Comparison of ENCODE assay signal across 19 mouse cellular contexts in genomic region chr1:137262121-137262525, GRCm38 (mm10).
DNase-seq lines count a peak whose midpoint lies in the region; ATAC-seq lines count a peak whose summit lies in the region.
"Had no signal": no experiment of that assay in that cellular context is flagged by ENCODE, and none has a peak within 500 bp of the region (broad histone marks: within the 10 kb centered on the region; RNA-seq: fewer than 3 reads in every experiment).

No protein-coding gene starts in this region.

- H3K27me3 ChIP-seq in forebrain, embryonic 11.5 days (ENCODE audit: control insufficient read depth, insufficient read depth, low read length): no peaks in the 10 kb centered on the region
- H3K27me3 ChIP-seq in forebrain, embryonic 10.5 days (ENCODE audit: poor library complexity, severe bottlenecking): no peaks in the 10 kb centered on the region
- no peaks in the 10 kb centered on the region for H3K27me3 ChIP-seq in forebrain, embryonic 15.5 days
- H3K27me3 ChIP-seq in hindbrain, embryonic 14.5 days (ENCODE audit: control insufficient read depth, insufficient read depth, low read length): no peaks in the 10 kb centered on the region
- no peaks in the 10 kb centered on the region for H3K27me3 ChIP-seq in midbrain, embryonic 16.5 days (ENCODE audit: control insufficient read depth, insufficient read depth, low read depth, low read length)
- H3K27me3 ChIP-seq: embryonic facial prominence, embryonic 12.5 days had no signal

- WGBS in forebrain, embryonic 11.5 days: 26% methylated on average over 5 of the region's 5 CpGs
- 46% methylated on average over 5 of the region's 5 CpGs for WGBS in forebrain, embryonic 10.5 days
- WGBS in forebrain, embryonic 15.5 days: 7% methylated on average over 5 of the region's 5 CpGs
- whole genome bisulfite sequencing in hindbrain, embryonic 14.5 days: 18% methylated on average over 5 of the region's 5 CpGs
- 18% methylated on average over 5 of the region's 5 CpGs for WGBS in midbrain, embryonic 16.5 days

- H3K4me3 ChIP-seq in forebrain, embryonic 11.5 days (ENCODE audit: low read depth, low read length): no peak overlapping the region
- no peak overlapping the region for H3K4me3 ChIP-seq in forebrain, embryonic 10.5 days
- 0 out of 2 replicates have a peak overlapping the region, but pooled peaks have one; percentile 5 for H3K4me3 ChIP-seq in forebrain, embryonic 15.5 days
- H3K4me3 ChIP-seq in hindbrain, embryonic 14.5 days (replicated peaks; ENCODE audit: low read length): no peak overlapping the region
- no peak overlapping the region for H3K4me3 ChIP-seq in midbrain, embryonic 16.5 days (ENCODE audit: low read depth, low read length)
- H3K4me3 ChIP-seq: embryonic facial prominence, embryonic 12.5 days; erythroblast, embryonic 14.5 days; heart, adult 2 months; kidney, embryonic 15.5 days had no signal

- DNase-seq in forebrain, embryonic 11.5 days (ENCODE audit: low spot score): no peak
- DNase-seq in forebrain, embryonic 10.5 days (ENCODE audit: extremely low spot score, low spot score): no peak
- DNase-seq in hindbrain, embryonic 14.5 days (ENCODE audit: low spot score): no peak
- no peak for DNase-seq in adrenal gland, adult 8-10 months
- no peak for DNase-seq in gastrocnemius, postnatal 25 days
- no peak for DNase-seq in kidney, adult 9 months
- DNase-seq: cerebellum, adult 8-10 months; gastrocnemius, postnatal 10 days; heart, adult 2 months; heart, postnatal 4 days; lung, adult 18-20 months; lung, postnatal 36 days had no signal

- H3K9me3 ChIP-seq in forebrain, embryonic 11.5 days (ENCODE audit: control insufficient read depth, low read length): no peaks in the 10 kb centered on the region
- H3K9me3 ChIP-seq in forebrain, embryonic 10.5 days: no peaks in the 10 kb centered on the region
- H3K9me3 ChIP-seq in forebrain, embryonic 15.5 days: no peaks in the 10 kb centered on the region
- H3K9me3 ChIP-seq in hindbrain, embryonic 14.5 days (ENCODE audit: control insufficient read depth, low read length): no peaks in the 10 kb centered on the region
- no peaks in the 10 kb centered on the region for H3K9me3 ChIP-seq in midbrain, embryonic 16.5 days (replicated peaks; ENCODE audit: control insufficient read depth, low read length, poor library complexity, severe bottlenecking)
- H3K9me3 ChIP-seq: embryonic facial prominence, embryonic 12.5 days; kidney, embryonic 15.5 days had no signal

- H3K4me1 ChIP-seq in forebrain, embryonic 11.5 days (replicated peaks; ENCODE audit: control insufficient read depth, insufficient read depth, low read length): no peaks in the 10 kb centered on the region
- peaks cover 30% of the 10 kb centered on the region for H3K4me1 ChIP-seq in forebrain, embryonic 10.5 days
- peaks cover 25% of the 10 kb centered on the region for H3K4me1 ChIP-seq in forebrain, embryonic 15.5 days
- H3K4me1 ChIP-seq in hindbrain, embryonic 14.5 days (replicated peaks; ENCODE audit: control insufficient read depth, insufficient read depth, low read length): peaks cover 13% of the 10 kb centered on the region
- H3K4me1 ChIP-seq in midbrain, embryonic 16.5 days (ENCODE audit: control insufficient read depth, insufficient read depth, low read length): peaks cover 15% of the 10 kb centered on the region
- H3K4me1 ChIP-seq: kidney, embryonic 15.5 days had no signal

- H3K4me2 ChIP-seq in forebrain, embryonic 11.5 days (ENCODE audit: low read depth, low read length, severe bottlenecking): no peak overlapping the region; the same call in 1 of the 2 replicates
- peak overlapping the region; percentile 34 for H3K4me2 ChIP-seq in forebrain, embryonic 15.5 days (replicated peaks)
- H3K4me2 ChIP-seq in hindbrain, embryonic 14.5 days (replicated peaks): peak overlapping the region; percentile 28
- peak overlapping the region; percentile 28 for H3K4me2 ChIP-seq in midbrain, embryonic 16.5 days (ENCODE audit: low read length)
- H3K4me2 ChIP-seq: embryonic facial prominence, embryonic 12.5 days; kidney, embryonic 15.5 days; liver, embryonic 11.5 days had no signal

- 0 out of 2 replicates have a peak overlapping the region, but pooled peaks have one; percentile 2 for H3K27ac ChIP-seq in forebrain, embryonic 11.5 days (ENCODE audit: low read depth, low read length)
- H3K27ac ChIP-seq in forebrain, embryonic 10.5 days: no peak overlapping the region
- H3K27ac ChIP-seq in forebrain, embryonic 15.5 days (replicated peaks): peak overlapping the region; percentile 82
- no peak overlapping the region for H3K27ac ChIP-seq in hindbrain, embryonic 14.5 days
- no peak overlapping the region for H3K27ac ChIP-seq in midbrain, embryonic 16.5 days (ENCODE audit: low read length)
- H3K27ac ChIP-seq: embryonic facial prominence, embryonic 12.5 days; heart, adult 2 months; kidney, embryonic 15.5 days had no signal

- no peaks in the 10 kb centered on the region for H3K36me3 ChIP-seq in forebrain, embryonic 11.5 days (ENCODE audit: control insufficient read depth, insufficient read depth, low read length)
- no peaks in the 10 kb centered on the region for H3K36me3 ChIP-seq in forebrain, embryonic 10.5 days (replicated peaks)
- no peaks in the 10 kb centered on the region for H3K36me3 ChIP-seq in forebrain, embryonic 15.5 days
- H3K36me3 ChIP-seq in hindbrain, embryonic 14.5 days (replicated peaks; ENCODE audit: control insufficient read depth, insufficient read depth): no peaks in the 10 kb centered on the region
- no peaks in the 10 kb centered on the region for H3K36me3 ChIP-seq in midbrain, embryonic 16.5 days (ENCODE audit: control insufficient read depth, insufficient read depth, low read length)
- H3K36me3 ChIP-seq: embryonic facial prominence, embryonic 12.5 days; kidney, embryonic 15.5 days had no signal

- ATAC-seq in forebrain, embryonic 11.5 days (replicated peaks; ENCODE audit: low FRiP score): peak; percentile 80
- ATAC-seq in forebrain, embryonic 15.5 days (replicated peaks): peak; percentile 78
- ATAC-seq in hindbrain, embryonic 14.5 days (ENCODE audit: low FRiP score): no peak; the same call in 1 of the 2 replicates
- ATAC-seq in midbrain, embryonic 16.5 days: peak; percentile 58; the same call in 1 of the 2 replicates
- ATAC-seq: intestine, embryonic 16.5 days had no signal

- no peak overlapping the region for H3K9ac ChIP-seq in forebrain, embryonic 11.5 days (ENCODE audit: low read length)
- no peak overlapping the region for H3K9ac ChIP-seq in forebrain, embryonic 15.5 days (replicated peaks)
- no peak overlapping the region for H3K9ac ChIP-seq in hindbrain, embryonic 14.5 days
- no peak overlapping the region for H3K9ac ChIP-seq in midbrain, embryonic 16.5 days (ENCODE audit: low read depth, low read length)
- H3K9ac ChIP-seq: embryonic facial prominence, embryonic 12.5 days; kidney, embryonic 15.5 days had no signal

Comparison
In these comparisons a context has a peak if more than half of its experiments do, and no peak if none do; other contexts are left out.
1. H3K27ac ChIP-seq: peak in forebrain, embryonic 11.5 days (single experiment) and forebrain, embryonic 15.5 days (single experiment); none in forebrain, embryonic 10.5 days (single experiment), hindbrain, embryonic 14.5 days (single experiment) and midbrain, embryonic 16.5 days (single experiment).